Mouse (Mus musculus) left cerebral cortex, adult 2 months (tissue): ENCODE measurements around the gene Cacna1g. TPM values are rescaled to one million over a fixed set of nuclear protein-coding genes. Genes with fewer than 3 reads are reported as not detected.

Source experiments
- DNase-seq, 2 experiments: peaks; one replicate each; pipeline ENCODE4 v3.0.0; 2021 to 2022; ENCODE audit warnings: low spot score in 2 of 2, mixed read lengths in 1 of 2; ENCODE audit errors: extremely low spot score in 1 of 2
- H3K27ac ChIP-seq: fragments of 200-600 bp; 2 replicates; pipeline ENCODE4 v1.8.1; 2022
- H3K4me3 ChIP-seq: fragments of 200-600 bp; 2 replicates; pipeline ENCODE4 v1.8.1; 2022
- CTCF ChIP-seq: fragments of 200-600 bp; IDR thresholded peaks from 2 replicates; pipeline ENCODE4 v1.8.1; 2022; ENCODE audit warnings: antibody characterized with exemption, mild to moderate bottlenecking, moderate library complexity
- intact Hi-C: fragments of 180-260 bp; cut with DNase I; formaldehyde crosslinking; loops from one replicate; pipeline ENCODE4 v1.15.1; 2025
- total RNA-seq, 2 experiments: library from RNA; stranded (reverse); gene quantifications; 2 replicates each; pipeline ENCODE4 v1.2.3; 2021

Gene Cacna1g
- total RNA-seq, 2 experiments from 2014 or later: 93.0 to 98.7 TPM

- no peak for DNase-seq
- intact Hi-C loops: loop anchor here (2.0 kb wide), 1 partner anchor 51 kb away; no protein-coding TSS in a partner anchor
- H3K4me3 ChIP-seq: no peak overlapping the region
Measured at GRCm38 (mm10) chr11:94475722-94476121, 1.7 kb upstream of the Cacna1g start.

DNA sequence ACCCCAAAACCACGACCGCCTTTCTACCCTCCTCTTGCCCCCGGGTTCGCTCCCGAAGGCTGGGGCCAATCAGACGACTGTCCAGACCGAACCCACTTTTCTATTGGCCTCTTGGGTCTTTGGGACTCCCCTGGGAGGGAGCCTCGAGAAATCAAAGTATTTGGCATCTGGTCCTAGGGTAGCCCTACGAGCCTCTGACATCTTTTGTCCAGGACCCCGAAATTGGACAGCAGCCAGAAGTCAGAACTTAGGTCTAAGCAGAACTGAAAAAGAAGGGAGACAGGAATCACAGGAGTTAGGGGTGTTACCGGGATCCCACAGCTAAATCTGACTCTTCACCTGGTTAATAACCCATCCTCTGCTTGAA is 529 bp upstream of the Cacna1g start:
- intact Hi-C loops: loop anchor here (2.0 to 5.0 kb wide), 3 partner anchors 50 to 262 kb away; partner anchors contain the start of genes Ankrd40 and Tob1
- no peak for DNase-seq
- Histone ChIP-seq H3K4me3 (peak overlapping the region; percentile 81), H3K27ac (no peak overlapping the region)
- TF ChIP-seq CTCF: no peak

More at GRCm38 (mm10) chr11:94475722-94476121, 1.7 kb upstream of the Cacna1g start:
- no peak for TF ChIP-seq CTCF
- H3K27ac ChIP-seq: no peak overlapping the region

DNA sequence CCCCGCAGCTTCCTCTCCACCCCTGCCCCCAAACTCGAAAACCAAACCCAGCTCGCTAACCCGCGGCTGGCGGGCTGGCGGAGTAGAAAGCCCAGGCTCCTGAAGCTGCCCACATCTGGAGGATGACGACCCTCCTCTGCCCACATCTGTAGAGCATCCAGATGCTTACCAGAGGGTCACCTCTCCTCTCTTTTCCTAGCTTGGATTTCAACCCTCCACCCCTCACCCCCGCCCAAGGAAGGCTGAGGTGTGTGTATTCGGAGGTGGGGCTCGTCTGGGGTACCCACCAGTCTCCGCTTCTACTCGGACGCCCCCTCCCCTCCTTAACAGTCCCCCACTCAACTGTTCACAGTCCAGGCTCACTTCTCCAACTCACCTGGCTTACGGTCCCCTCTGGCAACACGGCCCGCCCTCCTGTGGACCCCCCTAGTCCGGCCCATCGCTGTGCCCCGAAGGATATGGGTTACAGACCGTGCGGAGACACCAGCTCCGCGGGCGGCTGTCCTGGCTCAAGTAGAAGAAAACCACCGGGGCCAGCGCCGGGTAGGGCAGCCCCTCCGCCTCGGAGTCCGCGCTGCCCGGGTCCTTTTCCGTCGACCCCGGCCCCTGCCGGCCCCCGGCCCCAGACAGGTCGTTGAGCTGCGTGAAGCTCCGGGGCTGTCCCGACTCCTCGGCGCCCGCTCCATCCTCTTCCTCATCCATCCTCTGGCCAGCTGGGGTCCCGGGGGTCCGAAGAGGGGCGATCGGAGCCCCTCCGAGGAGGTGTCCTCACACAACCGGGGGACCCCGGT is 887 bp downstream of the Cacna1g start:
- intact Hi-C loops: loop anchor here (5.0 kb wide), 2 partner anchors 146 to 261 kb away; partner anchors contain the start of genes Ankrd40 and Tob1

DNA sequence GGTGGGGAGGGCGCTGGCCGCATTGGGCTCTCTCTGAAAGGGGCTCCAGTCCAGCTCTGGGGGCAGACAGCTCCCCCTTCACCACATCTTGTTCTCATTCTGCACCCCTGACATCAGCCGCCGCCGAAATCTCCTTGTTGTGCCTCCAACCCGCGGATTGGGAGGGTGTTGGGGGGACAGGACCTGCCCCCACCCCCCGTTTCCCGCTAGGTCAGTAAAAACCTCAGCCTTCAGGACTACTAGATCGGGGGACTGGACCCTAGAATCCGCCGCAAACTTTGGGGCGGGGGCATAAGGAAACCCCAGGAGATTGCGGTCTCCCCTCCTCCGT is 1.4 kb downstream of the Cacna1g start:
- no peak for TF ChIP-seq CTCF
- intact Hi-C loops: loop anchor here (5.0 kb wide), 2 partner anchors 145 to 260 kb away; partner anchors contain the start of genes Ankrd40 and Tob1
- DNase-seq: no peak
- peak overlapping the region; percentile 81 for H3K4me3 ChIP-seq
- peak overlapping the region; percentile 91 for H3K27ac ChIP-seq

More for the DNA sequence above, 887 bp downstream of the Cacna1g start:
- H3K27ac ChIP-seq: peak overlapping the region; percentile 91
- TF ChIP-seq CTCF: no peak
- H3K4me3 ChIP-seq: peak overlapping the region; percentile 81
- no peak for DNase-seq

DNA sequence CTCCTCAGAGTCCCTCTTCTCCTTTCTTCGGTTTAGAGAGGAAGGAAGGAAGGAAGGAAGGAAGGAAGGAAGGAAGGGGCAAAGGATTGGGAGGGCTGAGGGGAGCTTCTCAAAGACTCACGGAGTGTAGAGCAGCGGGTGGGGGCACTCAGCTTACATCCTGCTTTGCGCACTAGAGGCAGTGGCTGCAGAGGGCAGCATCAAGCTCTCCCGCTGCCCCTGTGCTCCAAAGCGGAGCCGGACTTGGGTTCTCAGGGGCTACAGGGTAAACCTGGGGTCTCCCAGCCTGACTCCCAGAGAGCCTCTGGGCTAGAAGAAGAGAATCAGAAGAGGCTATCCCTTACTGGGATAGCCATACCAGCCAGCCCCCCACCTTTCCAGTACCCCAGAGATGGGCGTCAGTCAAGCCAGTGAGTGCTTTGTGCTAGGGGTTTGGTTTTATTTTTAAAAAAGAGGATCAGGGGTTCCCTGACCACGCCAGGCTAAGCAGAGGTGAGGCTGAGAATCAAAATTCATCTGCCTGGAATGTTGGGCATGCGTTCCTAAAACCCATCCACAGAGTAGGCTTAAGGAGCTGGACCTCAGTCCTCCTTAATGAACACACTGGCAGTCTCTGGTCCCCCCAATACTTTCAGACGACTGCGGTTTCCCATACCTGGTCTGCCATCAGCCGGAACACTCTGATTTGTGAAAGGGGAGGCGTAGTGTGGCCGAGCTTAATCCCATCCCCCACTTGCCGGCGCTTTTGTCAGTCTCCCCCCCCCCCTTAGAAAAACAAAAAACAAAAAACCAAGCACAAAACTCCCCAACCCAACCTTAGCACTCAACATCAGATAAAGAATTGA is 2.0 kb downstream of the Cacna1g start:
- Histone ChIP-seq H3K27ac (peak overlapping the region; percentile 91), H3K4me3 (peak overlapping the region; percentile 81)
- no peak for DNase-seq
- intact Hi-C loops: loop anchor here (5.0 kb wide), 2 partner anchors 145 to 260 kb away; partner anchors contain the start of genes Ankrd40 and Tob1
- TF ChIP-seq CTCF: no peak; the same call in 1 of the 2 replicates

DNA sequence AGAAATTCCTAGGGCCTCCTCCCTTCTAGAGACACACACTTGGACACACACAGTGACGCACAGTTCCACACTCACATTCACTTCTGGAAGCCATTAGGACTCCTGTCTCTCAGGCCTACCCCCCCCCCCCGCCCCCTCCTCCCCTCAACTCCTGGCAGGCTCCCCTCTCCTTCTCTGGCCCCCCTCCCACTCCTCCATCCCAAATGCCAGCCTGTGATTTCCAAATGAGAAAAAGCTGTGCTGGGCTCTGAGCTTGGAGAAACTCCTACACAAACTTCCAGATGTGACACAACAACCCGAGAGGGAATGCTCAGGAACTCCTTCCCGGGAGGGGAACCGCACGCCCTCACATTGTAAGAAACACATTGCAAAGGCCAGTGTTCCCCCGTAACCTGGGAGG is 3.6 kb downstream of the Cacna1g start:
- intact Hi-C loops: loop anchor here (5.0 kb wide), 2 partner anchors 143 to 258 kb away; partner anchors contain the start of genes Ankrd40 and Tob1
- H3K4me3 ChIP-seq: no peak overlapping the region
- no peak overlapping the region for H3K27ac ChIP-seq
- DNase-seq: no peak
- no peak for TF ChIP-seq CTCF

DNA sequence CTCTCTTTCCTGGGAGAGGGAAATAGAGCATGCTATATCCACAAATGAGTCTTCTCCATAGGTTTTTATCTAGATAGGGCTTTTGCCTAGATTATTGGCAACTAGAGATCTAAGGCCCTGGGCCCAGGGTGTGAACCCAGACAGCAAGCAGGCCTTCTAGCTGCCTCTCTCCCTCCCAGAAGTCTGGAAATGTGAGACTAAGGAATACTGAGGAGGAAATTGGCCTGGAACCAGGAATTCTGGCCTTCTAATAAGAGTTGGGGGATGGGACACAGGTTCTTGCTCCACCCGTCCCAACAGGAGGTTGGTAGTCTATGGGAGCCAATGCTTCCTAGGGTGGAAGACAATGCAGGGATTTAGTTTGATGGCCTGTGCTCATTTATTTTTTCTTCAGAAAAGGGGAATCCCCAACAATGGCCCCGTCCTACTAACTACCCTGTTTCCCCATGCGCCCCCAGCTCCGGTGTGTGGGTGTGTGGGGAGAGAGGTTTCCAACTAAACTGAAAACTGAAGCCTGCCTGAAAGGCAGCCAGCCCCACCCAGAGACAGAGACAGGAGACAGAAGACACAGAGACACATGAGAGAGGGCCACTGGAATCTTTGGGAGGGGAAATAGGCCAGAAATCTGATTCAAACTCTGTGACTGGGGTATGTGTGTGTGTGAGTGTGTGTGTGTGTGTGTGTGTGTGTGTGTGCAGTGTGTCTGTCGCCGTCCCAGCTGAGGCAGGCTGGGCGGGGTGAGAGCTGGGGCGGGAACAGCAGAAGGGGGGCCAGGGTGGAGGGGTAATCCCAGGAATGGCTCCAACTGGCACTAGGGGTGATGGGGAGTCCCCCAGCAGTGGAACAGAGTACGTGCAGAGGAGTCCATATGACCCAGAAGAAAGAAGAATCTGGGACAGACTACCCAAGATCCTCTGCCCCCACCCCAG is 4.6 kb downstream of the Cacna1g start:
- no peak for DNase-seq
- Histone ChIP-seq H3K27ac (peak overlapping the region; percentile 82), H3K4me3 (no peak overlapping the region)
- intact Hi-C loops: loop anchor here (5.0 kb wide), 2 partner anchors 142 to 257 kb away; partner anchors contain the start of genes Ankrd40 and Tob1
- no peak for TF ChIP-seq CTCF

DNA sequence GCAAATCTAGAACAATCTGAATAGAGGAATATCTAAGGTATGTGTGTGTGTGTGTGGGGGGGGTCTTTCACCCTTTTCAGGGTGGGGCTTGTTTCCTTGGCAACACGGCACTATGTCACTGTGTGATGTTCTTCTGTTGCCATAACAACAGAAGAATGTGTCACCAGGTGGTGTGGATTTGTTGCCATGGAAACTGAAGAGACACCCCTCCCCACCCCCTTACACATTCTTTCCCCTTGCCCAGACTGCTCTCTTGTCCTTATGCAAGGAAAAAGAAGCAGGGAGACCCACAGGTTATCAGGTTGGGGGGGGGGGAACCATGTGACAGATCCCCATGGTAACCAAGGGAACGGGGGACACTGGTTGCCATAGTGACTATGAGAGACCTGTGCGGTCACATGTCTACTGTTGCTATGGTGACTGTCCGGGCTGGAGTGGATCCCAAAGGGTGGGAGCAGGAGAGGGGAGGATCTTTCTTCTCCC is 5.4 kb downstream of the Cacna1g start:
- Histone ChIP-seq H3K27ac (peak overlapping the region; percentile 82), H3K4me3 (no peak overlapping the region)
- no peak for TF ChIP-seq CTCF
- intact Hi-C loops: no loop called here
- DNase-seq: peak; percentile 48 to 71

GRCm38 (mm10) chr11:94466333-94466855 is 7.6 kb downstream of the Cacna1g start:
- intact Hi-C loops: no loop called here
- DNase-seq: no peak
- no peak overlapping the region; the same call in 1 of the 2 replicates for H3K27ac ChIP-seq
- TF ChIP-seq CTCF: no peak
- H3K4me3 ChIP-seq: no peak overlapping the region

DNA sequence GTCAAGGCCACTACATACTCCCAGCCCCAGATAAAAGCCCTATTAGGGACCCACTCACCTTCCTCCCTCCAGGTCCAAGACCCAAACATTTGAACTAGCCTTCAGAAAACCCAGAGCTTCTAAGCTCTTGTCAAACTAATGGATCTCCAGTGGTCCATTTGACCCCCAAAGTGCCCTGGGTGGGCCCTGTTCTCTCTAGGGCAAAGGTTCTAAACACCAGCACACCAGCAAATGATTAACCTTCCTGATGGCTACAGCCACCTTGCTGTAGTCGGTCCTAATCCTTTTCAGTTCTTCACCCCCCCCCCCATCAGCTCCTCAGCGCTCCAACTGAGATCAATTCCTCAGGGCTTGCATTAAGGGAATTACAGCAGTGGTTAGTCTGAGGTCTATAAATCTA is 9.8 kb downstream of the Cacna1g start:
- no peak for TF ChIP-seq CTCF
- no peak overlapping the region for H3K4me3 ChIP-seq
- H3K27ac ChIP-seq: no peak overlapping the region
- DNase-seq: no peak
- intact Hi-C loops: no loop called here

DNA sequence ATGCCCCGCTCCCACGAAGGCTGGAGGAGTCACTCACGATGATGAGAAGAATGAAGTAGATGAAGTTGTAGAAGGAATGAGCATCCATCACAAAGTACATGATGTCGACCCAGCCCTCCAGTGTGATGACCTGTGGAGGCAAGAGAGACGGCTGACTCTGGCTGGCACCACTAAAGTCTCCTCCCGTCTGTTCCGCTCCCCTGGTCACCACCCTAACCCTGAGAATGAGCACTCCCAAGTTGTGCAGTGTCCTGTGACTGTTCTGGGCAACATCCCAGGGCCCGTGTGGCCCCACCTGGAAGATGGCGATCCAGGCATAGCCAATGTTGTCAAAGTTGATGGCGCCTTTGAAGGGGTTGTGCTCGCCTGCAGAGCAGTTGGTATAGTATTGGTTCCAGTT is 12.1 kb downstream of the Cacna1g start:
- no peak for TF ChIP-seq CTCF
- no peak overlapping the region for H3K4me3 ChIP-seq
- DNase-seq: no peak
- intact Hi-C loops: no loop called here
- H3K27ac ChIP-seq: no peak overlapping the region
